Mouse (Mus musculus): ENCODE results near the gene Trmt112. TPM values are rescaled to one million over a fixed set of nuclear protein-coding genes. Genes with fewer than 3 reads are reported as not detected.
A peak's percentile ranks its signal among the peaks of the same experiment; 100 is the strongest.

Gene Trmt112
- polyA plus RNA-seq, 1 experiment = 264 TPM

- Histone ChIP-seq H3ac (ENCODE audit: control insufficient read depth, insufficient read length, low read depth) (no peak overlapping the region), H3K79me3 (ENCODE audit: low read depth) (peaks cover 23% of the 10 kb centered on the region), H3K4me3 (ENCODE audit: insufficient read depth, poor library complexity, severe bottlenecking) (peak overlapping the region; percentile 76), H3K27me3 (ENCODE audit: control insufficient read depth, insufficient read depth, insufficient read length) (no peaks in the 10 kb centered on the region), H3K36me3 (ENCODE audit: control insufficient read depth, insufficient read depth) (peaks cover 30% of the 10 kb centered on the region), H3K79me2 (ENCODE audit: control insufficient read depth, insufficient read depth) (peaks cover 52% of the 10 kb centered on the region)
- no peak for TF ChIP-seq CTCF (IDR thresholded peaks at IDR 0.05; ENCODE audit: control insufficient read depth, insufficient read depth, insufficient read length)
- TF ChIP-seq FOSL1 (IDR thresholded peaks at IDR 0.05; ENCODE audit: insufficient read depth, low read length, poor library complexity, severe bottlenecking) = no peak
Observed at GRCm38 (mm10) chr19:6911101-6912074, 1.9 kb downstream of the Trmt112 start.

- peaks cover 29% of the 10 kb centered on the region for H3K36me3 ChIP-seq (ENCODE audit: control insufficient read depth, insufficient read depth)
- no peak overlapping the region for H3ac ChIP-seq (ENCODE audit: control insufficient read depth, insufficient read length, low read depth)
- TF ChIP-seq USF1 (IDR thresholded peaks at IDR 0.05; ENCODE audit: low read depth) = no peak
- no peak for TF ChIP-seq CTCF (IDR thresholded peaks at IDR 0.05; ENCODE audit: control insufficient read depth, insufficient read depth, insufficient read length)
- no peak for TF ChIP-seq CEBPB (IDR thresholded peaks at IDR 0.05; ENCODE audit: low read depth)
- TF ChIP-seq FOSL1 (IDR thresholded peaks at IDR 0.05; ENCODE audit: insufficient read depth, low read length, poor library complexity, severe bottlenecking) = no peak
- TF ChIP-seq MAX (IDR thresholded peaks at IDR 0.05) = no peak
- no peak for TF ChIP-seq MYOG (IDR thresholded peaks at IDR 0.05; ENCODE audit: control insufficient read depth, extremely low read depth, insufficient read length)
- TF ChIP-seq MYOD1 (IDR thresholded peaks at IDR 0.05; ENCODE audit: control insufficient read depth, insufficient read length, low read depth) = no peak
- H3K79me2 ChIP-seq (ENCODE audit: control insufficient read depth, insufficient read depth) = peaks cover 49% of the 10 kb centered on the region
- H3K79me3 ChIP-seq (ENCODE audit: low read depth) = peaks cover 20% of the 10 kb centered on the region
- no peaks in the 10 kb centered on the region for H3K27me3 ChIP-seq (ENCODE audit: control insufficient read depth, insufficient read depth, insufficient read length)
- H3K4me3 ChIP-seq (ENCODE audit: insufficient read depth, poor library complexity, severe bottlenecking) = no peak overlapping the region
Observed at GRCm38 (mm10) chr19:6912205-6912970, 2.9 kb downstream of the Trmt112 start.

- H3K27me3 ChIP-seq (ENCODE audit: control insufficient read depth, insufficient read depth, insufficient read length) = no peaks in the 10 kb centered on the region
- no peak overlapping the region for H3ac ChIP-seq (ENCODE audit: control insufficient read depth, insufficient read length, low read depth)
- H3K79me3 ChIP-seq (ENCODE audit: low read depth) = peaks cover 13% of the 10 kb centered on the region
- no peak overlapping the region for H3K4me3 ChIP-seq (ENCODE audit: insufficient read depth, poor library complexity, severe bottlenecking)
- H3K79me2 ChIP-seq (ENCODE audit: control insufficient read depth, insufficient read depth) = peaks cover 42% of the 10 kb centered on the region
- TF ChIP-seq CTCF (IDR thresholded peaks at IDR 0.05; ENCODE audit: control insufficient read depth, insufficient read depth, insufficient read length) = no peak
- TF ChIP-seq MYOG (IDR thresholded peaks at IDR 0.05; ENCODE audit: control insufficient read depth, extremely low read depth, insufficient read length) = no peak
- no peak for TF ChIP-seq MYOD1 (IDR thresholded peaks at IDR 0.05; ENCODE audit: control insufficient read depth, insufficient read length, low read depth)
- peaks cover 25% of the 10 kb centered on the region for H3K36me3 ChIP-seq (ENCODE audit: control insufficient read depth, insufficient read depth)
Observed at GRCm38 (mm10) chr19:6913036-6913435, 3.5 kb downstream of the Trmt112 start.

- H3K36me3 ChIP-seq (ENCODE audit: control insufficient read depth, insufficient read depth) = peaks cover 25% of the 10 kb centered on the region
- H3K79me2 ChIP-seq (ENCODE audit: control insufficient read depth, insufficient read depth) = peaks cover 38% of the 10 kb centered on the region
- H3K27me3 ChIP-seq (ENCODE audit: control insufficient read depth, insufficient read depth, insufficient read length) = no peaks in the 10 kb centered on the region
- H3ac ChIP-seq (ENCODE audit: control insufficient read depth, insufficient read length, low read depth) = no peak overlapping the region
- no peak for TF ChIP-seq USF1 (IDR thresholded peaks at IDR 0.05; ENCODE audit: low read depth)
- no peak overlapping the region for H3K4me3 ChIP-seq (ENCODE audit: insufficient read depth, poor library complexity, severe bottlenecking)
- peaks cover 4% of the 10 kb centered on the region for H3K79me3 ChIP-seq (ENCODE audit: low read depth)
Observed at GRCm38 (mm10) chr19:6913991-6914390, 4.5 kb downstream of the Trmt112 start.

- Histone ChIP-seq H3K27me3 (ENCODE audit: control insufficient read depth, insufficient read depth, insufficient read length) (no peaks in the 10 kb centered on the region), H3K79me2 (ENCODE audit: control insufficient read depth, insufficient read depth) (peaks cover 36% of the 10 kb centered on the region)
- TF ChIP-seq USF1 (IDR thresholded peaks at IDR 0.05; ENCODE audit: low read depth) (no peak), MAX (IDR thresholded peaks at IDR 0.05) (no peak), FOSL1 (IDR thresholded peaks at IDR 0.05; ENCODE audit: insufficient read depth, low read length, poor library complexity, severe bottlenecking) (no peak), MYOD1 (IDR thresholded peaks at IDR 0.05; ENCODE audit: control insufficient read depth, insufficient read length, low read depth) (no peak), CTCF (IDR thresholded peaks at IDR 0.05; ENCODE audit: control insufficient read depth, insufficient read depth, insufficient read length) (no peak), MYOG (IDR thresholded peaks at IDR 0.05; ENCODE audit: control insufficient read depth, extremely low read depth, insufficient read length) (no peak), CEBPB (IDR thresholded peaks at IDR 0.05; ENCODE audit: low read depth) (no peak)
Observed at GRCm38 (mm10) chr19:6914540-6914939, 5.0 kb downstream of the Trmt112 start.

More at GRCm38 (mm10) chr19:6914540-6914939, 5.0 kb downstream of the Trmt112 start:
- Histone ChIP-seq H3K4me3 (ENCODE audit: insufficient read depth, poor library complexity, severe bottlenecking) (no peak overlapping the region), H3K36me3 (ENCODE audit: control insufficient read depth, insufficient read depth) (peaks cover 25% of the 10 kb centered on the region), H3K79me3 (ENCODE audit: low read depth) (peaks cover 4% of the 10 kb centered on the region), H3ac (ENCODE audit: control insufficient read depth, insufficient read length, low read depth) (no peak overlapping the region)

All from C2C12 (cell line).